Mouse (Mus musculus) myocyte (in vitro differentiated cells): ENCODE data around the gene Cyfip2. TPM values are rescaled to one million over a fixed set of nuclear protein-coding genes. Genes with fewer than 3 reads are reported as not detected.

Source experiments
- H3K27me3 ChIP-seq: one replicate; pipeline ENCODE4 v1.6.1; 2011; ENCODE audit not compliant: control insufficient read depth, insufficient read depth, insufficient read length
- H3K36me3 ChIP-seq: one replicate; pipeline ENCODE4 v1.6.1; 2011; ENCODE audit not compliant: control insufficient read depth, insufficient read depth
- H3K4me2 ChIP-seq: one replicate; pipeline ENCODE4 v1.6.1; 2011; ENCODE audit warnings: low read depth, control low read depth
- H3K4me3 ChIP-seq: one replicate; pipeline ENCODE4 v1.5.1; 2011; ENCODE audit warnings: mild to moderate bottlenecking, control low read depth, moderate library complexity
- H3K79me2 ChIP-seq: one replicate; pipeline ENCODE4 v1.6.1; 2011; ENCODE audit not compliant: control insufficient read depth, insufficient read depth
- H3ac ChIP-seq: one replicate; pipeline ENCODE4 v1.6.1; 2011; ENCODE audit not compliant: control insufficient read depth, insufficient read length
- CEBPB ChIP-seq: IDR thresholded peaks from 2 replicates; pipeline ENCODE4 v1.6.1; 2011; ENCODE audit warnings: mild to moderate bottlenecking, moderate library complexity; ENCODE audit not compliant: poor library complexity, insufficient read depth, severe bottlenecking
- E2F4 ChIP-seq: IDR thresholded peaks from one replicate; pipeline ENCODE4 v1.6.1; 2011; ENCODE audit warnings: mild to moderate bottlenecking, control low read depth, moderate library complexity; ENCODE audit not compliant: insufficient read depth
- MAX ChIP-seq: IDR thresholded peaks from one replicate; pipeline ENCODE4 v1.6.1; 2011; ENCODE audit warnings: low read depth, mild to moderate bottlenecking, control low read depth
- MYOD1 ChIP-seq, 3 experiments: IDR thresholded peaks; one replicate each; pipeline ENCODE4 v1.6.1; 2011; ENCODE audit warnings: control low read depth in 2 of 3, low read depth in 2 of 3, mild to moderate bottlenecking in 2 of 3, moderate library complexity in 1 of 3; ENCODE audit not compliant: insufficient read length in 2 of 3, control insufficient read depth in 1 of 3
- MYOG ChIP-seq, 3 experiments: IDR thresholded peaks; one replicate each; pipeline ENCODE4 v1.6.1; 2011; ENCODE audit warnings: control low read depth in 2 of 3, low read depth in 2 of 3, mild to moderate bottlenecking in 2 of 3; ENCODE audit not compliant: insufficient read length in 2 of 3, control insufficient read depth in 1 of 3, insufficient read depth in 1 of 3
- POLR2A ChIP-seq: IDR thresholded peaks from one replicate; pipeline ENCODE4 v1.6.1; 2011; ENCODE audit warnings: low read depth, mild to moderate bottlenecking, control low read depth, moderate library complexity; ENCODE audit not compliant: insufficient read length
- POLR2AphosphoS2 ChIP-seq: IDR thresholded peaks from one replicate; pipeline ENCODE4 v1.6.1; 2011; ENCODE audit warnings: low read depth, control low read depth; ENCODE audit not compliant: insufficient read length
- REST ChIP-seq: IDR thresholded peaks from one replicate; pipeline ENCODE4 v1.6.1; 2011; ENCODE audit warnings: mild to moderate bottlenecking, control low read depth, moderate library complexity; ENCODE audit not compliant: insufficient read depth, insufficient read length
- SRF ChIP-seq: IDR thresholded peaks from one replicate; pipeline ENCODE4 v1.6.1; 2011; ENCODE audit warnings: low read depth; ENCODE audit not compliant: control insufficient read depth, insufficient read length
- TCF12 ChIP-seq: IDR thresholded peaks from one replicate; pipeline ENCODE4 v1.6.1; 2011; ENCODE audit warnings: mild to moderate bottlenecking, control low read depth; ENCODE audit not compliant: poor library complexity, insufficient read depth, severe bottlenecking
- TCF3 ChIP-seq: IDR thresholded peaks from one replicate; pipeline ENCODE4 v1.6.1; 2011; ENCODE audit warnings: low read depth, control low read depth; ENCODE audit not compliant: insufficient read length
- USF1 ChIP-seq: IDR thresholded peaks from one replicate; pipeline ENCODE4 v1.6.1; 2011; ENCODE audit warnings: low read depth, mild to moderate bottlenecking, control low read depth, moderate library complexity
- polyA plus RNA-seq: library from polyadenylated mRNA; unstranded; fragments of >200 nt; fragmentation: generic; extraction: Trizol; gene quantifications from one replicate; pipeline ENCODE4 v1.2.1, GENCODE M21; 2012; ENCODE audit warnings: missing spikeins

The Cyfip2 gene
- polyA plus RNA-seq, 1 experiment: 16.9 TPM

DNA sequence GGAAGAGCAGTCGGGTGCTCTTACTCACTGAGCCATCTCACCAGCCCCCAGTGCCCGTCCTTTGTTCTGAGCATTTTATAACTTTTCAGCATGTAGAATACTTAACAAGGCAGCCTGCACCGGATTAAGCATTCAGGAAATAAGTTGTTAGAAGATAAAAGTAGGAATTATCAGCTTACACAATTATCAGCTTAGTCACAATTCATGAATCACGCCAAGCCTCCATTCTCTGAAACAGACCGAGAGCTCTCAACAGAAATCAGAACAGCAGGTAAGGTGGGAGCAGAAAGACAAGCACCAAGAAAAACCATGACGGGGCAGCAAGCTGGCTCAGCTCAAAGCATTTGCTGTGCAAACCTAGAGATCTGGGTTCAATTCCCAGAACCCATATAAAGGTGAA is 12.8 kb downstream of the Cyfip2 start:
- TF ChIP-seq TCF3: no peak
- no peak for TF ChIP-seq MYOG (IDR thresholded peaks at IDR 0.05; ENCODE audit: control insufficient read depth in 1 of 3, insufficient read depth in 1 of 3, insufficient read length in 2 of 3, low read depth in 2 of 3)
- Histone ChIP-seq H3K27me3 (no peaks in the 10 kb centered on the region), H3K4me3 (no peak overlapping the region), H3K79me2 (no peaks in the 10 kb centered on the region), H3K4me2 (no peak overlapping the region), H3ac (no peak overlapping the region), H3K36me3 (no peaks in the 10 kb centered on the region)

- TF ChIP-seq TCF12 (no peak), MYOG (IDR thresholded peaks at IDR 0.05; ENCODE audit: control insufficient read depth in 1 of 3, insufficient read depth in 1 of 3, insufficient read length in 2 of 3, low read depth in 2 of 3) (no peak), CEBPB (no peak), MAX (no peak), USF1 (no peak), POLR2AphosphoS2 (no peak), SRF (no peak), POLR2A (no peak), E2F4 (no peak), MYOD1 (IDR thresholded peaks at IDR 0.05; ENCODE audit: control insufficient read depth in 1 of 3, insufficient read length in 2 of 3, low read depth in 2 of 3) (no peak), TCF3 (no peak)
- H3ac ChIP-seq: no peak overlapping the region
Observed at GRCm38 (mm10) chr11:46298889-46299785, 13.5 kb downstream of the Cyfip2 start.

DNA sequence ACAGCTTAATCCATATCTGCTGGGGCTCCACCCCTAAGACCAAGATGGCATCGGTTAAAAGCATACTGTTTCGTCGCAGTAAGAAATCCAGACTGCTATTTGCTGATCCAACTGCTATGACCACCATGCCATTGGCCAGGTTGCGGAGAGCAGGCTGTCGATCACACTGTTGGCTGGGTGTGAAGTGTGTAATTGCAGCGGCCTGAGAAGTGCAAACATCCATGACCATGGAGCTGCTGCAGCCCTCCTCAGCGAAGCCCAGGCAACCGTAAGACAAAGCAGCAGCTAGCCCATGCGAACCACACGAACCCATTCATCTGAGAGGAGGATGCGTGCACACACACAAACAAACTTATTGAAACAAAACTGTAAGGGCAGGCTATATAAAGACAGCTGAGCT is 18.3 kb downstream of the Cyfip2 start:
- TF ChIP-seq TCF3: no peak
- no peak for TF ChIP-seq USF1
- no peak for TF ChIP-seq MAX
- no peak for TF ChIP-seq POLR2A
- no peak for TF ChIP-seq TCF12
- no peak for TF ChIP-seq POLR2AphosphoS2
- TF ChIP-seq SRF: no peak
- no peak for TF ChIP-seq E2F4
- no peak for TF ChIP-seq MYOD1 (IDR thresholded peaks at IDR 0.05; ENCODE audit: control insufficient read depth in 1 of 3, insufficient read length in 2 of 3, low read depth in 2 of 3)
- TF ChIP-seq REST: no peak
- no peak for TF ChIP-seq MYOG (IDR thresholded peaks at IDR 0.05; ENCODE audit: control insufficient read depth in 1 of 3, insufficient read depth in 1 of 3, insufficient read length in 2 of 3, low read depth in 2 of 3)
- TF ChIP-seq CEBPB: no peak
- no peaks in the 10 kb centered on the region for H3K36me3 ChIP-seq
- H3ac ChIP-seq: no peak overlapping the region
- no peaks in the 10 kb centered on the region for H3K79me2 ChIP-seq
- no peak overlapping the region for H3K4me2 ChIP-seq
- no peak overlapping the region for H3K4me3 ChIP-seq
- H3K27me3 ChIP-seq: no peaks in the 10 kb centered on the region

More at GRCm38 (mm10) chr11:46298889-46299785, 13.5 kb downstream of the Cyfip2 start:
- Histone ChIP-seq H3K79me2 (no peaks in the 10 kb centered on the region), H3K27me3 (no peaks in the 10 kb centered on the region), H3K4me2 (no peak overlapping the region), H3K4me3 (no peak overlapping the region), H3K36me3 (no peaks in the 10 kb centered on the region)

GRCm38 (mm10) chr11:46293491-46293890 is 19.2 kb downstream of the Cyfip2 start:
- Histone ChIP-seq H3ac (no peak overlapping the region), H3K4me3 (no peak overlapping the region), H3K79me2 (no peaks in the 10 kb centered on the region), H3K27me3 (no peaks in the 10 kb centered on the region), H3K4me2 (no peak overlapping the region), H3K36me3 (no peaks in the 10 kb centered on the region)
- TF ChIP-seq TCF12 (no peak), MYOD1 (IDR thresholded peaks at IDR 0.05; ENCODE audit: control insufficient read depth in 1 of 3, insufficient read length in 2 of 3, low read depth in 2 of 3) (no peak), USF1 (no peak)

DNA sequence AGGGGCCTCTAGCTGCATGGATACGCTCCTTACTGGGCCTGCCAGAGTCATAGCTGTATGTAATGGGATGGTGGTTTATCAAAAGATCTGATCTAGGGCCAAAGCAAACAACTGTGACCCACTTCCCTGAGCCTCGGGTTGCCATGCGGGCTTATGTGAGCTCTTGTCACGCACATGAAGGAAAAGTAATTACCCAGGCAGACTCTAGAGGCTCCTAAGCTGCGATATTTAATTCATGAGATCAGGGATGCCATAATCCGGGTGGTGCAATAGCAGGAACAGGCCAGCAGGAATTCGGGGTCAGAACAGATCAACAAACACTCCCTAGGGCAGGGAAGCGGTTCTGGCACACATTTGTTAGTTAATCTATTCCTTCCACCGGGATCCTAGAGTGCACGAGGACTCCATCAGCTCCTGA is 21.7 kb downstream of the Cyfip2 start:
- Histone ChIP-seq H3K36me3 (no peaks in the 10 kb centered on the region), H3K4me2 (no peak overlapping the region), H3K79me2 (no peaks in the 10 kb centered on the region), H3K4me3 (no peak overlapping the region), H3ac (no peak overlapping the region), H3K27me3 (no peaks in the 10 kb centered on the region)
- TF ChIP-seq CEBPB (no peak), E2F4 (no peak), MAX (no peak)
